12 mouse cellular contexts compared by ENCODE assay signal in the genomic region with DNA sequence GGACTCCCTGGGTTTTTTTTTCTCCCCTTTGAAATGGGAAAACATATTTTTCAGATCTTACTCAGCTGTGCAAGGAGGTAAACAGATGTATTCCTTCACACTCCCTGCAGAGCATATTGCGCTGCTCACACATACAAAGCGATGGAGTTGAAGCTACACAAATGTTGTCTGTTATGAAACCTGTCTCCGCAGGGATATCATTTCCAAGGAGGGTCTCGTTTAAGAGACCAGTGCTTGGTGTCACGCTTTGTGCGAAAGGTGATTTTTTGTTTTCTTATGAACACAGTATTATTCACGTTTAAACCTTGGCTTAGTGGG. TPM values are rescaled to one million over a fixed set of nuclear protein-coding genes. Genes with fewer than 3 reads are reported as not detected.
DNase-seq lines count a peak whose midpoint lies in the region; ATAC-seq and TF ChIP-seq lines count a peak whose summit lies in the region.
"Had no signal": no experiment of that assay in that cellular context is flagged by ENCODE, and none has a peak within 500 bp of the region (broad histone marks: within the 10 kb centered on the region; RNA-seq: fewer than 3 reads in every experiment).

No protein-coding gene starts in this region.

- peak; percentile 82 for ATAC-seq in forebrain, embryonic 14.5 days
- no peak for ATAC-seq in forebrain, embryonic 11.5 days (replicated peaks; ENCODE audit: low FRiP score)
- peak; percentile 70 for ATAC-seq in lung, embryonic 14.5 days (ENCODE audit: insufficient read depth)
- no peak for ATAC-seq in lung, postnatal 0 days

- no peak for TF ChIP-seq POLR2A in myocyte (IDR thresholded peaks at IDR 0.05; ENCODE audit: insufficient read length, low read depth)

- no peak overlapping the region for H3K4me3 ChIP-seq in forebrain, embryonic 14.5 days (ENCODE audit: low read depth, low read length)
- H3K4me3 ChIP-seq in forebrain, embryonic 11.5 days (ENCODE audit: low read depth, low read length), result no peak overlapping the region
- no peak overlapping the region for H3K4me3 ChIP-seq in lung, embryonic 14.5 days (ENCODE audit: low read depth, low read length)
- H3K4me3 ChIP-seq in lung, postnatal 0 days (ENCODE audit: low read depth, low read length), result no peak overlapping the region
- H3K4me3 ChIP-seq in myocyte, result no peak overlapping the region
- H3K4me3 ChIP-seq: heart, adult 2 months; limb, embryonic 13.5 days had no signal

- H3K9me3 ChIP-seq in forebrain, embryonic 14.5 days (replicated peaks; ENCODE audit: control insufficient read depth, low read length), result no peaks in the 10 kb centered on the region
- H3K9me3 ChIP-seq in forebrain, embryonic 11.5 days (ENCODE audit: control insufficient read depth, low read length), result no peaks in the 10 kb centered on the region
- H3K9me3 ChIP-seq in lung, embryonic 14.5 days (ENCODE audit: low read depth, low read length), result no peaks in the 10 kb centered on the region
- H3K9me3 ChIP-seq in lung, postnatal 0 days (ENCODE audit: low read length), result no peaks in the 10 kb centered on the region
- H3K9me3 ChIP-seq: limb, embryonic 13.5 days had no signal

- no peaks in the 10 kb centered on the region for H3K79me2 ChIP-seq in myocyte (ENCODE audit: control insufficient read depth, insufficient read depth)

- H3K36me3 ChIP-seq in forebrain, embryonic 14.5 days (ENCODE audit: control insufficient read depth, insufficient read depth, low read length), result no peaks in the 10 kb centered on the region
- no peaks in the 10 kb centered on the region for H3K36me3 ChIP-seq in forebrain, embryonic 11.5 days (ENCODE audit: control insufficient read depth, insufficient read depth, low read length)
- H3K36me3 ChIP-seq in lung, embryonic 14.5 days (ENCODE audit: insufficient read depth), result no peaks in the 10 kb centered on the region
- H3K36me3 ChIP-seq in lung, postnatal 0 days (ENCODE audit: insufficient read depth, low read length), result no peaks in the 10 kb centered on the region
- H3K36me3 ChIP-seq in myocyte (ENCODE audit: control insufficient read depth, insufficient read depth), result no peaks in the 10 kb centered on the region
- H3K36me3 ChIP-seq: limb, embryonic 13.5 days had no signal

- 0 out of 2 replicates have a peak overlapping the region, but pooled peaks have one; percentile 20 for H3K4me2 ChIP-seq in forebrain, embryonic 14.5 days (ENCODE audit: low read length)
- H3K4me2 ChIP-seq in forebrain, embryonic 11.5 days (ENCODE audit: low read depth, low read length, severe bottlenecking), result no peak overlapping the region
- H3K4me2 ChIP-seq in lung, embryonic 14.5 days, result peak overlapping the region; percentile 60
- no peak overlapping the region for H3K4me2 ChIP-seq in lung, postnatal 0 days (replicated peaks; ENCODE audit: low read depth, low read length)
- H3K4me2 ChIP-seq in myocyte (ENCODE audit: low read depth), result peak overlapping the region; percentile 65
- H3K4me2 ChIP-seq: limb, embryonic 13.5 days had no signal

- TF ChIP-seq CTCF in lung, embryonic 14.5 days (IDR thresholded peaks at IDR 0.05; ENCODE audit: low read depth), result no peak
- no peak for TF ChIP-seq CTCF in lung, postnatal 0 days (IDR thresholded peaks at IDR 0.05)

- 68% methylated on average over 7 of the region's 7 CpGs for WGBS in forebrain, embryonic 14.5 days
- WGBS in forebrain, embryonic 11.5 days, result 90% methylated on average over 7 of the region's 7 CpGs
- 53% methylated on average over 7 of the region's 7 CpGs for WGBS in lung, embryonic 14.5 days
- 64% methylated on average over 7 of the region's 7 CpGs for WGBS in lung, postnatal 0 days

- no peak overlapping the region for H3K9ac ChIP-seq in forebrain, embryonic 14.5 days (ENCODE audit: low read length)
- H3K9ac ChIP-seq in forebrain, embryonic 11.5 days (ENCODE audit: low read length), result no peak overlapping the region
- no peak overlapping the region for H3K9ac ChIP-seq in lung, embryonic 14.5 days
- no peak overlapping the region for H3K9ac ChIP-seq in lung, postnatal 0 days (replicated peaks; ENCODE audit: low read depth)
- H3K9ac ChIP-seq: limb, embryonic 13.5 days had no signal

- peak overlapping the region; percentile 55; the same call in 1 of the 2 replicates for H3K27ac ChIP-seq in forebrain, embryonic 14.5 days (ENCODE audit: low read depth, low read length)
- no peak overlapping the region for H3K27ac ChIP-seq in forebrain, embryonic 11.5 days (ENCODE audit: low read depth, low read length)
- no peak overlapping the region for H3K27ac ChIP-seq in lung, embryonic 14.5 days (ENCODE audit: low read depth)
- H3K27ac ChIP-seq in lung, postnatal 0 days (ENCODE audit: low read length), result no peak overlapping the region
- H3K27ac ChIP-seq: heart, adult 2 months; limb, embryonic 13.5 days had no signal

- intact Hi-C loops in heart, postnatal 14 days (cut with DNase I), result loop anchor here (5.0 kb wide), 1 partner anchor 802 kb away; no protein-coding TSS in a partner anchor

- H3K4me1 ChIP-seq in forebrain, embryonic 14.5 days (ENCODE audit: control insufficient read depth, insufficient read depth, low read length), result peaks cover 8% of the 10 kb centered on the region
- H3K4me1 ChIP-seq in forebrain, embryonic 11.5 days (replicated peaks; ENCODE audit: control insufficient read depth, insufficient read depth, low read length), result no peaks in the 10 kb centered on the region
- H3K4me1 ChIP-seq in lung, embryonic 14.5 days (ENCODE audit: insufficient read depth), result peaks cover 10% of the 10 kb centered on the region
- H3K4me1 ChIP-seq in lung, postnatal 0 days (ENCODE audit: insufficient read depth, low read depth, low read length), result no peaks in the 10 kb centered on the region

- H3ac ChIP-seq in myocyte (ENCODE audit: control insufficient read depth, insufficient read length), result no peak overlapping the region

- no peaks in the 10 kb centered on the region for H3K27me3 ChIP-seq in forebrain, embryonic 14.5 days (replicated peaks; ENCODE audit: control insufficient read depth, insufficient read depth, low read length)
- H3K27me3 ChIP-seq in forebrain, embryonic 11.5 days (ENCODE audit: control insufficient read depth, insufficient read depth, low read length), result no peaks in the 10 kb centered on the region
- H3K27me3 ChIP-seq in lung, embryonic 14.5 days (ENCODE audit: insufficient read depth, low read length), result no peaks in the 10 kb centered on the region
- H3K27me3 ChIP-seq in lung, postnatal 0 days (replicated peaks; ENCODE audit: insufficient read depth, low read length), result no peaks in the 10 kb centered on the region
- no peaks in the 10 kb centered on the region for H3K27me3 ChIP-seq in myocyte (ENCODE audit: control insufficient read depth, insufficient read depth, insufficient read length)
- H3K27me3 ChIP-seq: limb, embryonic 13.5 days had no signal

- DNase-seq in forebrain, embryonic 14.5 days (ENCODE audit: low spot score), result peak; percentile 62
- no peak for DNase-seq in forebrain, embryonic 11.5 days (ENCODE audit: low spot score)
- DNase-seq in lung, embryonic 14.5 days, result no peak
- no peak for DNase-seq in lung, postnatal 0 days (ENCODE audit: low spot score)
- DNase-seq in layer of hippocampus, adult 18-20 months (ENCODE audit: low spot score in 2 of 2), result peak; percentile 9 to 54
- DNase-seq in heart, postnatal 14 days, result no peak
- no peak for DNase-seq in adrenal gland, adult 2 months
- DNase-seq: heart, postnatal 4 days; kidney, adult 9 months had no signal

- no peak for TF ChIP-seq EP300 in lung, postnatal 0 days (IDR thresholded peaks at IDR 0.05)

TF ChIP-seq in myocyte, 11 proteins besides CTCF, POLR2A, EP300 and RAD21:
- no peak for TF ChIP-seq MAX (IDR thresholded peaks at IDR 0.05; ENCODE audit: low read depth)
- TF ChIP-seq POLR2AphosphoS2 (IDR thresholded peaks at IDR 0.05; ENCODE audit: insufficient read length, low read depth), result no peak
- no peak for TF ChIP-seq USF1 (IDR thresholded peaks at IDR 0.05; ENCODE audit: low read depth)
- TF ChIP-seq REST (IDR thresholded peaks at IDR 0.05; ENCODE audit: insufficient read depth, insufficient read length), result no peak
- TF ChIP-seq MYOD1 (IDR thresholded peaks at IDR 0.05; ENCODE audit: control insufficient read depth in 1 of 3, insufficient read length in 2 of 3, low read depth in 2 of 3), result no peak
- TF ChIP-seq TCF12 (IDR thresholded peaks at IDR 0.05; ENCODE audit: insufficient read depth, poor library complexity, severe bottlenecking), result no peak
- TF ChIP-seq SRF (IDR thresholded peaks at IDR 0.05; ENCODE audit: control insufficient read depth, insufficient read length, low read depth), result no peak
- no peak for TF ChIP-seq E2F4 (IDR thresholded peaks at IDR 0.05; ENCODE audit: insufficient read depth)
- TF ChIP-seq TCF3 (IDR thresholded peaks at IDR 0.05; ENCODE audit: insufficient read length, low read depth), result no peak
- no peak for TF ChIP-seq MYOG (IDR thresholded peaks at IDR 0.05; ENCODE audit: control insufficient read depth in 1 of 3, insufficient read depth in 1 of 3, insufficient read length in 2 of 3, low read depth in 2 of 3)
- TF ChIP-seq CEBPB (IDR thresholded peaks at IDR 0.05; ENCODE audit: insufficient read depth, poor library complexity, severe bottlenecking), result no peak

RNA-seq across cellular contexts. Expression of gene Atp5j, which starts 40.3 kb away (rescaled TPM):
- 835 and 910 TPM in 2 replicates for polyA plus RNA-seq in forebrain, embryonic 14.5 days (2014; fragmentation: Nextera tagmentation; extraction: Ambion mirVana)
- 744 and 785 TPM in 2 replicates for polyA plus RNA-seq in forebrain, embryonic 11.5 days (2014; fragmentation: Nextera tagmentation; extraction: Ambion mirVana)
- 842 and 905 TPM in 2 replicates for polyA plus RNA-seq in lung, embryonic 14.5 days (2014; fragmentation: Nextera tagmentation; extraction: Ambion mirVana)
- polyA plus RNA-seq in lung, postnatal 0 days (2015; fragmentation: Nextera tagmentation; extraction: Ambion mirVana), result 663 and 711 TPM in 2 replicates
- total RNA-seq in layer of hippocampus, adult 18-20 months (2021), result 100 to 1,000 TPM; 346 to 363 TPM
- polyA plus RNA-seq in myocyte (2012; fragmentation: generic; extraction: Trizol), result 361 TPM
- 1,000 to 10,000 TPM; 1,607 to 1,650 TPM for total RNA-seq in heart, postnatal 14 days (2021)
- 100 to 1,000 TPM; 451 to 484 TPM for total RNA-seq in adrenal gland, adult 2 months (2021)
- polyA plus RNA-seq in adrenal gland, adult 2 months (2012; rRNA removed), result 192 and 291 TPM in 2 replicates

RNA-seq across cellular contexts. Expression of gene Gabpa, which starts 41.0 kb away (rescaled TPM):
- 25.4 and 29.5 TPM in 2 replicates for polyA plus RNA-seq in forebrain, embryonic 14.5 days (2014; fragmentation: Nextera tagmentation; extraction: Ambion mirVana)
- 45.7 and 46.3 TPM in 2 replicates for polyA plus RNA-seq in forebrain, embryonic 11.5 days (2014; fragmentation: Nextera tagmentation; extraction: Ambion mirVana)
- 47.4 and 47.5 TPM in 2 replicates for polyA plus RNA-seq in lung, embryonic 14.5 days (2014; fragmentation: Nextera tagmentation; extraction: Ambion mirVana)
- 13.9 and 17.3 TPM in 2 replicates for polyA plus RNA-seq in lung, postnatal 0 days (2015; fragmentation: Nextera tagmentation; extraction: Ambion mirVana)
- 10 to 100 TPM; 26.9 to 27.1 TPM for total RNA-seq in layer of hippocampus, adult 18-20 months (2021)
- polyA plus RNA-seq in myocyte (2012; fragmentation: generic; extraction: Trizol), result 10.3 TPM
- 10 to 100 TPM; 41.5 to 43.8 TPM for total RNA-seq in heart, postnatal 14 days (2021)
- total RNA-seq in adrenal gland, adult 2 months (2021), result 10 to 100 TPM; 44.1 to 46.1 TPM
- polyA plus RNA-seq in adrenal gland, adult 2 months (2012; rRNA removed), result 2.6 and 2.7 TPM in 2 replicates

Comparison
In these comparisons a context has a peak if more than half of its experiments do, and no peak if none do; other contexts are left out.
1. ATAC-seq: peak in forebrain, embryonic 14.5 days (single experiment) and lung, embryonic 14.5 days (single experiment); none in forebrain, embryonic 11.5 days (single experiment) and lung, postnatal 0 days (single experiment).
2. DNase-seq: peak in forebrain, embryonic 14.5 days (single experiment) and layer of hippocampus, adult 18-20 months (2 of 2); none in forebrain, embryonic 11.5 days (single experiment), lung, embryonic 14.5 days (single experiment), lung, postnatal 0 days (single experiment), heart, postnatal 14 days (0 of 2) and adrenal gland, adult 2 months (single experiment).
3. H3K4me2 ChIP-seq: peak in forebrain, embryonic 14.5 days (single experiment), lung, embryonic 14.5 days (single experiment) and myocyte (single experiment); none in forebrain, embryonic 11.5 days (single experiment) and lung, postnatal 0 days (single experiment).